14 mouse cellular contexts compared by ENCODE assay signal in genomic region chr11:90417011-90417410, GRCm38 (mm10). TPM values are rescaled to one million over a fixed set of nuclear protein-coding genes. Genes with fewer than 3 reads are reported as not detected.
DNase-seq lines count a peak whose midpoint lies in the region; ATAC-seq and TF ChIP-seq lines count a peak whose summit lies in the region.
"Had no signal": no experiment of that assay in that cellular context is flagged by ENCODE, and none has a peak within 500 bp of the region (broad histone marks: within the 10 kb centered on the region; RNA-seq: fewer than 3 reads in every experiment).

No protein-coding gene starts in this region.

- no peak for TF ChIP-seq CTCF in cerebellum, adult 2 months (IDR thresholded peaks at IDR 0.05; ENCODE audit: borderline replicate concordance, insufficient read depth, low read depth, low read length)
- no peak for TF ChIP-seq CTCF in lung, adult 2 months (IDR thresholded peaks at IDR 0.05; ENCODE audit: insufficient read depth, low read length)

- H3K36me3 ChIP-seq in hindbrain, embryonic 15.5 days = no peaks in the 10 kb centered on the region
- H3K36me3 ChIP-seq in hindbrain, embryonic 13.5 days = no peaks in the 10 kb centered on the region
- H3K36me3 ChIP-seq in lung, embryonic 15.5 days = no peaks in the 10 kb centered on the region
- H3K36me3 ChIP-seq in embryonic facial prominence, embryonic 14.5 days (ENCODE audit: control insufficient read depth, insufficient read depth, low read length) = no peaks in the 10 kb centered on the region
- H3K36me3 ChIP-seq: G1E; limb, embryonic 12.5 days had no signal

- no peak overlapping the region for H3K4me3 ChIP-seq in cerebellum, adult 2 months (replicated peaks; ENCODE audit: insufficient read depth, low read depth, low read length)
- 0 out of 2 replicates have a peak overlapping the region, but pooled peaks have one; percentile 35 for H3K4me3 ChIP-seq in hindbrain, embryonic 15.5 days
- no peak overlapping the region for H3K4me3 ChIP-seq in hindbrain, embryonic 13.5 days
- no peak overlapping the region for H3K4me3 ChIP-seq in lung, embryonic 15.5 days
- H3K4me3 ChIP-seq in lung, adult 2 months (replicated peaks; ENCODE audit: extremely low read depth, low read depth, low read length) = no peak overlapping the region
- H3K4me3 ChIP-seq in embryonic facial prominence, embryonic 14.5 days (ENCODE audit: low read depth, low read length) = no peak overlapping the region

- peak; percentile 15 to 17 for DNase-seq in cerebellum, adult 2 months
- no peak for DNase-seq in cerebellum, postnatal 4 days (ENCODE audit: low spot score in 2 of 2)
- no peak for DNase-seq in lung, adult 2 months
- no peak for DNase-seq in embryonic facial prominence, embryonic 14.5 days (ENCODE audit: low spot score)
- no peak for DNase-seq in urinary bladder, adult 18-20 months (ENCODE audit: low spot score in 2 of 2)
- DNase-seq: gastrocnemius, adult 2 months; kidney, postnatal 25 days; lung, postnatal 14 days; thymus, postnatal 25 days had no signal

- peaks cover 4% of the 10 kb centered on the region; the same call in 1 of the 2 replicates for H3K4me1 ChIP-seq in cerebellum, adult 2 months (ENCODE audit: control insufficient read depth, insufficient read depth, low read length)
- peaks cover 12% of the 10 kb centered on the region for H3K4me1 ChIP-seq in hindbrain, embryonic 15.5 days (replicated peaks)
- H3K4me1 ChIP-seq in hindbrain, embryonic 13.5 days (replicated peaks) = peaks cover 10% of the 10 kb centered on the region
- H3K4me1 ChIP-seq in lung, embryonic 15.5 days = peaks cover 5% of the 10 kb centered on the region
- H3K4me1 ChIP-seq in lung, adult 2 months (ENCODE audit: control insufficient read depth, insufficient read depth, low read length) = peaks cover 2% of the 10 kb centered on the region; the same call in 1 of the 2 replicates
- peaks cover 12% of the 10 kb centered on the region; the same call in 1 of the 2 replicates for H3K4me1 ChIP-seq in embryonic facial prominence, embryonic 14.5 days (ENCODE audit: control insufficient read depth, insufficient read depth, low read length)

- no peak overlapping the region for H3K27ac ChIP-seq in cerebellum, adult 2 months (ENCODE audit: insufficient read depth, low read length)
- no peak overlapping the region for H3K27ac ChIP-seq in hindbrain, embryonic 15.5 days (replicated peaks)
- H3K27ac ChIP-seq in hindbrain, embryonic 13.5 days = no peak overlapping the region
- H3K27ac ChIP-seq in lung, embryonic 15.5 days = no peak overlapping the region
- H3K27ac ChIP-seq in embryonic facial prominence, embryonic 14.5 days (replicated peaks; ENCODE audit: low read depth, low read length) = no peak overlapping the region
- H3K27ac ChIP-seq: limb, embryonic 12.5 days had no signal

- H3K9ac ChIP-seq in hindbrain, embryonic 15.5 days = no peak overlapping the region
- H3K9ac ChIP-seq in hindbrain, embryonic 13.5 days = no peak overlapping the region
- no peak overlapping the region for H3K9ac ChIP-seq in lung, embryonic 15.5 days
- no peak overlapping the region for H3K9ac ChIP-seq in embryonic facial prominence, embryonic 14.5 days (ENCODE audit: low read depth, low read length)

- no peak for TF ChIP-seq POLR2A in cerebellum, adult 2 months (IDR thresholded peaks at IDR 0.05; ENCODE audit: borderline replicate concordance, insufficient read depth, low read length)
- no peak for TF ChIP-seq POLR2A in lung, adult 2 months (IDR thresholded peaks at IDR 0.05; ENCODE audit: borderline replicate concordance, extremely low read depth, low read depth, low read length)

- H3K9me3 ChIP-seq in hindbrain, embryonic 15.5 days = no peaks in the 10 kb centered on the region
- H3K9me3 ChIP-seq in hindbrain, embryonic 13.5 days = no peaks in the 10 kb centered on the region
- H3K9me3 ChIP-seq in lung, embryonic 15.5 days = no peaks in the 10 kb centered on the region
- no peaks in the 10 kb centered on the region for H3K9me3 ChIP-seq in embryonic facial prominence, embryonic 14.5 days (ENCODE audit: control insufficient read depth, low read length)
- H3K9me3 ChIP-seq: limb, embryonic 12.5 days had no signal

- H3K27me3 ChIP-seq in cerebellum, adult 2 months (ENCODE audit: control insufficient read depth, insufficient read depth, low read length) = no peaks in the 10 kb centered on the region
- 0 out of 2 replicates have a peak, but pooled peaks cover 7% of the 10 kb centered on the region for H3K27me3 ChIP-seq in hindbrain, embryonic 15.5 days
- peaks cover 23% of the 10 kb centered on the region for H3K27me3 ChIP-seq in hindbrain, embryonic 13.5 days
- peaks cover 17% of the 10 kb centered on the region; the same call in 1 of the 2 replicates for H3K27me3 ChIP-seq in lung, embryonic 15.5 days
- H3K27me3 ChIP-seq in embryonic facial prominence, embryonic 14.5 days (replicated peaks; ENCODE audit: control insufficient read depth, insufficient read depth, low read length) = no peaks in the 10 kb centered on the region

- H3K4me2 ChIP-seq in hindbrain, embryonic 15.5 days = peak overlapping the region; percentile 65
- H3K4me2 ChIP-seq in hindbrain, embryonic 13.5 days = no peak overlapping the region
- peak overlapping the region; percentile 63 for H3K4me2 ChIP-seq in lung, embryonic 15.5 days
- peak overlapping the region; percentile 65; the same call in 1 of the 2 replicates for H3K4me2 ChIP-seq in embryonic facial prominence, embryonic 14.5 days (ENCODE audit: low read depth, low read length)

- 83% methylated on average over 5 of the region's 5 CpGs for WGBS in cerebellum, adult 2 months
- 76% methylated on average over 5 of the region's 5 CpGs for WGBS in hindbrain, embryonic 15.5 days
- 81% methylated on average over 5 of the region's 5 CpGs for WGBS in hindbrain, embryonic 13.5 days
- WGBS in lung, embryonic 15.5 days = 77% methylated on average over 5 of the region's 5 CpGs
- WGBS in lung, adult 2 months = 65% methylated on average over 5 of the region's 5 CpGs
- WGBS in embryonic facial prominence, embryonic 14.5 days = 72% methylated on average over 5 of the region's 5 CpGs

- ATAC-seq in hindbrain, embryonic 15.5 days (ENCODE audit: low FRiP score, low read depth) = no peak
- no peak for ATAC-seq in hindbrain, embryonic 13.5 days (ENCODE audit: low FRiP score)
- ATAC-seq in lung, embryonic 15.5 days (ENCODE audit: borderline replicate concordance, extremely low read depth, low FRiP score, low TSS enrichment) = no peak
- no peak for ATAC-seq in embryonic facial prominence, embryonic 14.5 days (ENCODE audit: low read depth)

RNA-seq across cellular contexts. Expression of gene Hlf, which starts 26.3 kb away (rescaled TPM):
- 42.5 and 50.4 TPM in 2 replicates for polyA plus RNA-seq in cerebellum, adult 2 months (2012; rRNA removed)
- 5.2 and 6.3 TPM in 2 replicates for polyA plus RNA-seq in hindbrain, embryonic 15.5 days (2015; fragmentation: Nextera tagmentation; extraction: Ambion mirVana)
- polyA plus RNA-seq in hindbrain, embryonic 13.5 days (2015; fragmentation: Nextera tagmentation; extraction: Ambion mirVana) = 3.3 and 4.6 TPM in 2 replicates
- 4.6 TPM in 2 replicates for polyA plus RNA-seq in lung, embryonic 15.5 days (2015; fragmentation: Nextera tagmentation; extraction: Ambion mirVana)
- polyA plus RNA-seq in lung, adult 2 months (2012; rRNA removed) = 6.8 and 13.6 TPM in 2 replicates
- 5.1 and 6.2 TPM in 2 replicates for polyA plus RNA-seq in embryonic facial prominence, embryonic 14.5 days (2014; fragmentation: Nextera tagmentation; extraction: Ambion mirVana)
- polyA plus RNA-seq: G1E had no signal

Comparison
In these comparisons a context has a peak if more than half of its experiments do, and no peak if none do; other contexts are left out.
1. DNase-seq: peak in cerebellum, adult 2 months (2 of 2); none in cerebellum, postnatal 4 days (0 of 2), lung, adult 2 months (single experiment), embryonic facial prominence, embryonic 14.5 days (single experiment) and urinary bladder, adult 18-20 months (0 of 2).